Mouse (Mus musculus) heart, adult 2 months (tissue): ENCODE measurements around the gene Cnga4. TPM values are rescaled to one million over a fixed set of nuclear protein-coding genes. Genes with fewer than 3 reads are reported as not detected.

Experiments used
- DNase-seq, 2 experiments: peaks; one replicate each; pipeline ENCODE4 v3.0.0; 2021
- H3K27ac ChIP-seq: fragments of 200-600 bp; 2 replicates; pipeline ENCODE4 v1.8.1; 2022
- H3K27me3 ChIP-seq: fragments of 200-500 bp; 2 replicates; pipeline ENCODE4 v1.6.1; 2012; ENCODE audit warnings: mild to moderate bottlenecking, low read length, inconsistent platforms, mixed read lengths; ENCODE audit not compliant: control insufficient read depth, insufficient read depth
- H3K36me3 ChIP-seq: fragments of 200-500 bp; 2 replicates; pipeline ENCODE4 v1.6.1; 2012; ENCODE audit warnings: low read length, inconsistent platforms; ENCODE audit not compliant: control insufficient read depth, insufficient read depth
- H3K4me1 ChIP-seq: fragments of 200-500 bp; 2 replicates; pipeline ENCODE4 v1.6.1; 2011; ENCODE audit warnings: low read length; ENCODE audit not compliant: control insufficient read depth, insufficient read depth
- H3K4me3 ChIP-seq: fragments of 200-600 bp; 2 replicates; pipeline ENCODE4 v1.8.1; 2022
- H3K79me2 ChIP-seq: fragments of 200-500 bp; replicated peaks from 2 replicates; pipeline ENCODE4 v1.6.1; 2012; ENCODE audit warnings: mild to moderate bottlenecking, inconsistent platforms, low read length, moderate library complexity, mixed read lengths; ENCODE audit not compliant: control insufficient read depth, insufficient read depth
- H3K9ac ChIP-seq: fragments of 200-500 bp; 2 replicates; pipeline ENCODE4 v1.6.1; 2012; ENCODE audit warnings: low read depth, mild to moderate bottlenecking, control low read depth, inconsistent platforms, low read length, mixed read lengths
- CTCF ChIP-seq: fragments of 200-600 bp; IDR thresholded peaks from 2 replicates; pipeline ENCODE4 v1.8.1; 2022; ENCODE audit warnings: antibody characterized with exemption, mild to moderate bottlenecking, moderate library complexity
- EP300 ChIP-seq: fragments of 200-500 bp; IDR thresholded peaks from 2 replicates; pipeline ENCODE4 v1.6.1; 2011; ENCODE audit warnings: low read depth, low read length, control low read depth; ENCODE audit not compliant: insufficient read depth
- POLR2A ChIP-seq: fragments of 200-500 bp; IDR thresholded peaks from 2 replicates; pipeline ENCODE4 v1.6.1; 2011; ENCODE audit warnings: mild to moderate bottlenecking, low read depth, low read length, control low read depth; ENCODE audit not compliant: insufficient read depth
- WGBS: fragments of 180-500 bp; shearing (Covaris S2); methylation state at CpG from one replicate; pipeline ENCODE4 v1.1.7; 2018; 5-methylcytosine and 5-hydroxymethylcytosine counted together
- intact Hi-C: fragments of 180-260 bp; cut with DNase I; formaldehyde crosslinking; loops from one replicate; pipeline ENCODE4 v1.15.1; 2025
- polyA plus RNA-seq: library from polyadenylated mRNA; depleted of rRNA; stranded (reverse); fragments of >200 nt; gene quantifications from 2 replicates; pipeline ENCODE4 v1.2.3, GENCODE M21; 2012
- total RNA-seq, 2 experiments: library from RNA; stranded (reverse); gene quantifications; 2 replicates each; pipeline ENCODE4 v1.2.3; 2021

Cnga4 gene
- total and polyA plus RNA-seq, 3 experiments: 0.14 TPM; not detected in 2

GRCm38 (mm10) chr7:105390236-105390635 is 14.1 kb upstream of the Cnga4 start:
- no peak for DNase-seq
- TF ChIP-seq CTCF (no peak), POLR2A (no peak), EP300 (no peak)
- no peaks in the 10 kb centered on the region for H3K4me1 ChIP-seq
- no peak overlapping the region for H3K4me3 ChIP-seq
- H3K27ac ChIP-seq: no peak overlapping the region
- no peak overlapping the region for H3K9ac ChIP-seq
- H3K79me2 ChIP-seq: no peaks in the 10 kb centered on the region; the same call in 1 of the 2 replicates
- intact Hi-C loops: no loop called here
- H3K36me3 ChIP-seq: peaks cover 7% of the 10 kb centered on the region
- no peaks in the 10 kb centered on the region for H3K27me3 ChIP-seq
- 86% methylated on average over 2 of the region's 2 CpGs for WGBS

GRCm38 (mm10) chr7:105394606-105395005 is 9.8 kb upstream of the Cnga4 start:
- H3K9ac ChIP-seq: no peak overlapping the region
- peaks cover 6% of the 10 kb centered on the region for H3K36me3 ChIP-seq
- no peaks in the 10 kb centered on the region for H3K27me3 ChIP-seq
- TF ChIP-seq EP300: no peak
- TF ChIP-seq CTCF: no peak
- no peak for TF ChIP-seq POLR2A
- H3K4me1 ChIP-seq: no peaks in the 10 kb centered on the region; the same call in none of the 2 replicates
- intact Hi-C loops: loop anchor here (5.0 kb wide), 2 partner anchors 243 to 418 kb away; partner anchors contain the start of gene Mrpl17
- no peak overlapping the region for H3K4me3 ChIP-seq
- no peak overlapping the region for H3K27ac ChIP-seq
- no peaks in the 10 kb centered on the region; the same call in 1 of the 2 replicates for H3K79me2 ChIP-seq
- WGBS: 93% methylated on average over 1 of the region's 1 CpGs
- no peak for DNase-seq

GRCm38 (mm10) chr7:105395131-105395820 is 9.1 kb upstream of the Cnga4 start:
- intact Hi-C loops: loop anchor here (5.0 kb wide), 2 partner anchors 242 to 417 kb away; partner anchors contain the start of gene Mrpl17
- DNase-seq: no peak
- Histone ChIP-seq H3K4me1 (no peaks in the 10 kb centered on the region; the same call in none of the 2 replicates), H3K79me2 (no peaks in the 10 kb centered on the region; the same call in 1 of the 2 replicates), H3K4me3 (no peak overlapping the region), H3K36me3 (peaks cover 6% of the 10 kb centered on the region), H3K27ac (no peak overlapping the region), H3K9ac (no peak overlapping the region), H3K27me3 (no peaks in the 10 kb centered on the region)
- no peak for TF ChIP-seq EP300
- TF ChIP-seq POLR2A: no peak
- no peak for TF ChIP-seq CTCF

- Histone ChIP-seq H3K27ac (no peak overlapping the region), H3K4me3 (no peak overlapping the region), H3K79me2 (no peaks in the 10 kb centered on the region; the same call in 1 of the 2 replicates), H3K27me3 (no peaks in the 10 kb centered on the region), H3K9ac (no peak overlapping the region), H3K4me1 (no peaks in the 10 kb centered on the region; the same call in none of the 2 replicates), H3K36me3 (peaks cover 6% of the 10 kb centered on the region)
- DNase-seq: no peak
- intact Hi-C loops: loop anchor here (5.0 kb wide), 2 partner anchors 241 to 416 kb away; partner anchors contain the start of gene Mrpl17
- TF ChIP-seq CTCF (no peak), EP300 (no peak), POLR2A (no peak)
Observed at GRCm38 (mm10) chr7:105396126-105396525, 8.2 kb upstream of the Cnga4 start.

- no peak for DNase-seq
- under 1% methylated on average over 25 of the region's 25 CpGs for WGBS
- intact Hi-C loops: loop anchor here (5.0 kb wide), 2 partner anchors 238 to 413 kb away; partner anchors contain the start of gene Mrpl17
- Histone ChIP-seq H3K4me1 (no peaks in the 10 kb centered on the region; the same call in none of the 2 replicates), H3K27me3 (no peaks in the 10 kb centered on the region), H3K79me2 (no peaks in the 10 kb centered on the region), H3K4me3 (peak overlapping the region; percentile 84), H3K9ac (peak overlapping the region; percentile 91), H3K27ac (peak overlapping the region; percentile 89), H3K36me3 (peaks cover 6% of the 10 kb centered on the region)
- TF ChIP-seq CTCF: no peak
- TF ChIP-seq POLR2A: no peak
- TF ChIP-seq EP300: no peak
Observed at GRCm38 (mm10) chr7:105399058-105399934, 5.1 kb upstream of the Cnga4 start.
